Mouse (Mus musculus) granulocyte monocyte progenitor cell, adult 5-6 weeks (primary cell): ENCODE measurements around the gene Fkbp8. TPM values are rescaled to one million over a fixed set of nuclear protein-coding genes. Genes with fewer than 3 reads are reported as not detected.

Experiments used
- ATAC-seq: replicated peaks from 2 replicates; pipeline ENCODE4 v1.8.0; 2016; ENCODE audit warnings: mild to moderate bottlenecking, moderate TSS enrichment, inconsistent platforms; ENCODE audit not compliant: poor library complexity, severe bottlenecking
- total RNA-seq, 2 experiments: library from RNA; stranded (forward) in 1 of 2; stranded (reverse) in 1 of 2; fragments of 200-712, 200-1000 nt in 1 of 2; fragments of >200 nt in 1 of 2; fragmentation: Nextera tagmentation in 1 of 2; gene quantifications; 2 replicates each; pipeline ENCODE4 v1.2.3; 2014 to 2017

Gene Fkbp8
- total RNA-seq (2014; fragmentation: Nextera tagmentation) (113 and 149 TPM in 2 replicates), total RNA-seq (2017) (107 and 118 TPM in 2 replicates)

GRCm38 (mm10) chr8:70527512-70528181 is at the start of gene Fkbp8, which contains the start of gene Kxd1:
Gene Fkbp8, plus strand, starts transcription at chr8:70527724.
Gene Kxd1, minus strand, starts transcription at chr8:70527956.
- peak; percentile 76 for ATAC-seq

GRCm38 (mm10) chr8:70481908-70482307 is 45.6 kb upstream of the Fkbp8 start:
- ATAC-seq = no peak

- ATAC-seq = no peak
Observed at GRCm38 (mm10) chr8:70482943-70483342, 44.6 kb upstream of the Fkbp8 start.

GRCm38 (mm10) chr8:70486191-70486681 is 41.3 kb upstream of the Fkbp8 start:
- ATAC-seq = no peak

- ATAC-seq = no peak
Observed at GRCm38 (mm10) chr8:70486941-70487520, 40.5 kb upstream of the Fkbp8 start, which contains the start of gene Tmem59l. Gene Tmem59l, minus strand, starts transcription at chr8:70487358.

GRCm38 (mm10) chr8:70487993-70488796 is 39.3 kb upstream of the Fkbp8 start:
- ATAC-seq = peak; percentile 61

- ATAC-seq = no peak
Observed at GRCm38 (mm10) chr8:70488931-70489470, 38.5 kb upstream of the Fkbp8 start.

GRCm38 (mm10) chr8:70489576-70489975 is 37.9 kb upstream of the Fkbp8 start:
- ATAC-seq = no peak

GRCm38 (mm10) chr8:70490061-70490879 is 37.3 kb upstream of the Fkbp8 start:
- no peak for ATAC-seq

GRCm38 (mm10) chr8:70490880-70491495 is 36.5 kb upstream of the Fkbp8 start:
- ATAC-seq = no peak

GRCm38 (mm10) chr8:70492664-70493640 is 34.6 kb upstream of the Fkbp8 start, which contains the start of gene Crlf1:
Gene Crlf1, plus strand, starts transcription at chr8:70493158.
- no peak for ATAC-seq

GRCm38 (mm10) chr8:70493692-70494415 is 33.7 kb upstream of the Fkbp8 start:
- ATAC-seq = no peak

GRCm38 (mm10) chr8:70494416-70494945 is 33.0 kb upstream of the Fkbp8 start:
- ATAC-seq = peak; percentile 15; the same call in 1 of the 2 replicates

GRCm38 (mm10) chr8:70495001-70495770 is 32.3 kb upstream of the Fkbp8 start:
- ATAC-seq = no peak

GRCm38 (mm10) chr8:70495771-70496062 is 31.8 kb upstream of the Fkbp8 start:
- ATAC-seq = no peak
